Mouse (Mus musculus): Measurements from ENCODE around the gene Acss1.

DNA sequence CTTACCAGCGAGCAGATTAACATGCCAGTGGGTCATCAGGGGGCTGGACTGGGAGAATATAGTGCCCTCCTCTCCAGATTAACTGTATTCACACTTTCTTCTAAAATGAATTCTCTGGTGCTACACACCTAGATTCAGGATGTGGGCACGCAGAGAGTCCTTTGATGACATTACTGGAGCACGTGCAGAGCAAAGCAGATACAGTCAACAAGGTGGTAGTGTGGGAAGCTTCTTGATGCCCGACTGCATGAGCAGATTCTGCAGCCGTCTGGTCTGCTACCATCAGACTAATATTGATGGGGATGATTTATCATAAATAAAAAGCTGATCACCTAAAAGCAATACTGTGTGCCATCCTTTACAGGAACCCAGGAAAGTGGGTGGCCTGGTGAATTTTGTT is 89.7 kb downstream of the Acss1 start:
- TF ChIP-seq GATA1 (IDR thresholded peaks at IDR 0.05; ENCODE audit: low read length): no peak
- no peak for TF ChIP-seq TAL1 (IDR thresholded peaks at IDR 0.05; ENCODE audit: low read length)
